8 mouse cellular contexts compared by ENCODE assay signal in the genomic region with DNA sequence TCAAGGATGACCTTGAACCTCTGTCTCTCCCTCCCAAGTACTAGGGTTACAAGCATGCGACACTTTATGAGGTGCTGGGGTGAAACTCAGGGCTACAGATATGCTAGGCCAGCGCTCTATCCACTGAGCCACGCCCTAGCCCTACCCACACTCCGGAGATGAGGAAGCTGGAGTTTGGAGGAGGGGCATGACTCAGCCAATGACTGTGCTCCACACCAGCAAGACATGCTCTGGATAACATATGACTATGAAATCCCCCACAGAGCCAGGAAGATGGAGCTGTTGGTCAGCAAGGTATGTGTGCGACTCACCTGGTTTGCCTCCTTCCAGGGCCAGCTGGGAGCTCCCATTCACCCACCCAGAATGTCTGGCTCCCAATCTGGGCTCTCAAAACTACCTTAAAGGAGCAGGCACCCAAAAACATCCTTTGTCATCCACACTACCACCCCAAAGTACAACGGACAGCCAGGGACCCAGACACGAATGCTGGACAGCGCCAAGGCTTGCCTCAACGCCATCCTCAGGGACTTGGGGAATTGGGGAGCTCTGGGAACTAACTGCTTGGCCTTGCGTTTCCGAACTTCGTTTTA. TPM values are rescaled to one million over a fixed set of nuclear protein-coding genes. Genes with fewer than 3 reads are reported as not detected.
DNase-seq lines count a peak whose midpoint lies in the region; ATAC-seq and TF ChIP-seq lines count a peak whose summit lies in the region.

No protein-coding gene starts in this region.

- no peak for TF ChIP-seq CTCF in gastrocnemius, adult 2 months (IDR thresholded peaks at IDR 0.05)

- peaks cover 24% of the 10 kb centered on the region; the same call in 1 of the 2 replicates for H3K4me1 ChIP-seq in kidney, embryonic 14.5 days (ENCODE audit: control insufficient read depth, insufficient read depth, low read length)
- H3K4me1 ChIP-seq in intestine, embryonic 16.5 days (ENCODE audit: control insufficient read depth, insufficient read depth, low read length), result peaks cover 21% of the 10 kb centered on the region
- H3K4me1 ChIP-seq in megakaryocyte, embryonic 14.5 days, result peaks cover 53% of the 10 kb centered on the region

- peak overlapping the region; percentile 41 for H3K4me2 ChIP-seq in kidney, embryonic 14.5 days (replicated peaks; ENCODE audit: low read depth, low read length)
- H3K4me2 ChIP-seq in intestine, embryonic 16.5 days (ENCODE audit: low read depth, low read length), result peak overlapping the region; percentile 76

- intact Hi-C loops in gastrocnemius, adult 2 months (cut with DNase I), result no loop called here

- H3K4me3 ChIP-seq in kidney, embryonic 14.5 days (ENCODE audit: low read length), result peak overlapping the region; percentile 14; the same call in 1 of the 2 replicates
- H3K4me3 ChIP-seq in gastrocnemius, adult 2 months, result peak overlapping the region; percentile 68
- H3K4me3 ChIP-seq in intestine, embryonic 16.5 days (ENCODE audit: low read length), result peak overlapping the region; percentile 42
- peak overlapping the region; percentile 92 for H3K4me3 ChIP-seq in megakaryocyte, embryonic 14.5 days (replicated peaks)

- H3K36me3 ChIP-seq in kidney, embryonic 14.5 days (ENCODE audit: control insufficient read depth, insufficient read depth, low read length), result no peaks in the 10 kb centered on the region
- no peaks in the 10 kb centered on the region for H3K36me3 ChIP-seq in intestine, embryonic 16.5 days (ENCODE audit: control insufficient read depth, insufficient read depth, low read length)
- peaks cover 7% of the 10 kb centered on the region for H3K36me3 ChIP-seq in megakaryocyte, embryonic 14.5 days (replicated peaks; ENCODE audit: low read length)

- 19% methylated on average over 12 of the region's 12 CpGs for WGBS in kidney, embryonic 14.5 days
- WGBS in intestine, embryonic 16.5 days, result 19% methylated on average over 12 of the region's 12 CpGs

- no peaks in the 10 kb centered on the region for H3K9me3 ChIP-seq in kidney, embryonic 14.5 days (ENCODE audit: control insufficient read depth, low read length)
- no peaks in the 10 kb centered on the region for H3K9me3 ChIP-seq in intestine, embryonic 16.5 days (ENCODE audit: control insufficient read depth, low read length)
- no peaks in the 10 kb centered on the region for H3K9me3 ChIP-seq in megakaryocyte, embryonic 14.5 days

- no peak overlapping the region for H3K9ac ChIP-seq in kidney, embryonic 14.5 days (ENCODE audit: low read depth, low read length)
- peak overlapping the region; percentile 60 for H3K9ac ChIP-seq in intestine, embryonic 16.5 days (ENCODE audit: low read depth, low read length)

- no peak overlapping the region for H3K27ac ChIP-seq in kidney, embryonic 14.5 days (ENCODE audit: low read depth, low read length)
- H3K27ac ChIP-seq in gastrocnemius, adult 2 months, result peak overlapping the region; percentile 87
- H3K27ac ChIP-seq in intestine, embryonic 16.5 days (ENCODE audit: low read length), result no peak overlapping the region

- peak; percentile 41; the same call in 1 of the 2 replicates for ATAC-seq in kidney, embryonic 14.5 days (ENCODE audit: low FRiP score, low TSS enrichment)
- ATAC-seq in intestine, embryonic 16.5 days, result peak; percentile 65

- no peaks in the 10 kb centered on the region for H3K27me3 ChIP-seq in kidney, embryonic 14.5 days (ENCODE audit: control insufficient read depth, insufficient read depth, low read length)
- H3K27me3 ChIP-seq in intestine, embryonic 16.5 days (replicated peaks; ENCODE audit: control insufficient read depth, insufficient read depth, low read length), result peaks cover 3% of the 10 kb centered on the region; the same call in 1 of the 2 replicates
- peaks cover 16% of the 10 kb centered on the region for H3K27me3 ChIP-seq in megakaryocyte, embryonic 14.5 days (replicated peaks)

- no peak for DNase-seq in kidney, postnatal 36 days
- peak; percentile 59 for DNase-seq in adrenal gland, postnatal 10 days
- peak; percentile 76 for DNase-seq in gastrocnemius, adult 2 months
- DNase-seq in T-cell, adult 2 months (ENCODE audit: low spot score), result no peak
- no peak for DNase-seq in embryo, embryonic 10.5 days (ENCODE audit: low spot score)

RNA-seq across cellular contexts. Expression of a gene that starts 0.7 kb away (rescaled TPM):
- polyA plus RNA-seq in kidney, embryonic 14.5 days (2014; fragmentation: Nextera tagmentation; extraction: Ambion mirVana), result 6.1 and 7.2 TPM in 2 replicates
- 10 to 100 TPM in 1 of 2 experiments, 1 to 10 TPM in 1; 9.1 to 12.0 TPM for total RNA-seq in adrenal gland, postnatal 10 days (2021)
- total RNA-seq in gastrocnemius, adult 2 months (2021), result 1 to 10 TPM; 2.9 to 3.7 TPM
- 3.9 and 4.0 TPM in 2 replicates for polyA plus RNA-seq in intestine, embryonic 16.5 days (2015; fragmentation: Nextera tagmentation; extraction: Ambion mirVana)
- 0.31 TPM in 1 of 2 replicates, not detected in the other for polyA plus RNA-seq in megakaryocyte, embryonic 14.5 days (2012; ENCODE audit: insufficient read depth, low replicate concordance)

RNA-seq across cellular contexts. Expression of a gene that starts 23.8 kb away (rescaled TPM):
- polyA plus RNA-seq in kidney, embryonic 14.5 days (2014; fragmentation: Nextera tagmentation; extraction: Ambion mirVana), result 31.0 and 39.3 TPM in 2 replicates
- 10 to 100 TPM; 38.8 to 44.0 TPM for total RNA-seq in adrenal gland, postnatal 10 days (2021)
- 10 to 100 TPM; 23.4 to 24.0 TPM for total RNA-seq in gastrocnemius, adult 2 months (2021)
- 20.9 and 21.7 TPM in 2 replicates for polyA plus RNA-seq in intestine, embryonic 16.5 days (2015; fragmentation: Nextera tagmentation; extraction: Ambion mirVana)
- polyA plus RNA-seq in megakaryocyte, embryonic 14.5 days (2012; ENCODE audit: insufficient read depth, low replicate concordance), result 2.7 and 9.3 TPM in 2 replicates

RNA-seq across cellular contexts. Expression of a gene that starts 38.7 kb away (rescaled TPM):
- 71.8 and 80.6 TPM in 2 replicates for polyA plus RNA-seq in kidney, embryonic 14.5 days (2014; fragmentation: Nextera tagmentation; extraction: Ambion mirVana)
- 10 to 100 TPM; 32.5 to 35.7 TPM for total RNA-seq in adrenal gland, postnatal 10 days (2021)
- 1 to 10 TPM; 6.9 to 8.5 TPM for total RNA-seq in gastrocnemius, adult 2 months (2021)
- polyA plus RNA-seq in intestine, embryonic 16.5 days (2015; fragmentation: Nextera tagmentation; extraction: Ambion mirVana), result 85.1 and 87.2 TPM in 2 replicates
- polyA plus RNA-seq in megakaryocyte, embryonic 14.5 days (2012; ENCODE audit: insufficient read depth, low replicate concordance), result 75.1 and 117 TPM in 2 replicates

RNA-seq across cellular contexts. Expression of a gene that starts 53.0 kb away (rescaled TPM):
- 48.7 and 52.7 TPM in 2 replicates for polyA plus RNA-seq in kidney, embryonic 14.5 days (2014; fragmentation: Nextera tagmentation; extraction: Ambion mirVana)
- total RNA-seq in adrenal gland, postnatal 10 days (2021), result 10 to 100 TPM; 26.4 to 30.1 TPM
- total RNA-seq in gastrocnemius, adult 2 months (2021), result 10 to 100 TPM; 25.9 to 26.6 TPM
- polyA plus RNA-seq in intestine, embryonic 16.5 days (2015; fragmentation: Nextera tagmentation; extraction: Ambion mirVana), result 48.5 and 50.5 TPM in 2 replicates
- polyA plus RNA-seq in megakaryocyte, embryonic 14.5 days (2012; ENCODE audit: insufficient read depth, low replicate concordance), result 17.7 TPM in 1 of 2 replicates, not detected in the other

RNA-seq across cellular contexts. Expression of a gene that starts 53.1 kb away (rescaled TPM):
- 8.7 and 12.5 TPM in 2 replicates for polyA plus RNA-seq in kidney, embryonic 14.5 days (2014; fragmentation: Nextera tagmentation; extraction: Ambion mirVana)
- 10 to 100 TPM; 17.6 to 22.5 TPM for total RNA-seq in adrenal gland, postnatal 10 days (2021)
- total RNA-seq in gastrocnemius, adult 2 months (2021), result 10 to 100 TPM in 1 of 2 experiments, 1 to 10 TPM in 1; 8.7 to 10.6 TPM
- 13.7 and 14.5 TPM in 2 replicates for polyA plus RNA-seq in intestine, embryonic 16.5 days (2015; fragmentation: Nextera tagmentation; extraction: Ambion mirVana)
- 8.0 and 25.0 TPM in 2 replicates for polyA plus RNA-seq in megakaryocyte, embryonic 14.5 days (2012; ENCODE audit: insufficient read depth, low replicate concordance)

Comparison
In these comparisons a context has a peak if more than half of its experiments do, and no peak if none do; other contexts are left out.
1. H3K4me3 ChIP-seq: peak in every context shown above with its lines; median percentile 92 in megakaryocyte, embryonic 14.5 days; 68 in gastrocnemius, adult 2 months; 42 in intestine, embryonic 16.5 days; 14 in kidney, embryonic 14.5 days.
2. DNase-seq: peak in adrenal gland, postnatal 10 days (single experiment) and gastrocnemius, adult 2 months (single experiment); none in kidney, postnatal 36 days (0 of 2), T-cell, adult 2 months (single experiment) and embryo, embryonic 10.5 days (single experiment).